Mouse (Mus musculus): ENCODE results near the gene Lmod1. TPM values are rescaled to one million over a fixed set of nuclear protein-coding genes. Genes with fewer than 3 reads are reported as not detected.

Lmod1 gene
- total and polyA plus RNA-seq, 3 experiments, result not detected

GRCm38 (mm10) chr1:135367595-135367994, 43.0 kb downstream of the Lmod1 start:
- TF ChIP-seq JUND (conservative IDR thresholded peaks at IDR 0.05; ENCODE audit: low read depth, low read length) (no peak), RAD21 (IDR thresholded peaks at IDR 0.05; ENCODE audit: low read depth, low read length) (no peak), POLR2A (IDR thresholded peaks at IDR 0.05; ENCODE audit: low read depth, low read length) (no peak), MAZ (IDR thresholded peaks at IDR 0.05; ENCODE audit: low read depth, low read length) (no peak), E2F4 (IDR thresholded peaks at IDR 0.05; ENCODE audit: insufficient replicate concordance, low read depth, low read length) (no peak), ELF1 (IDR thresholded peaks at IDR 0.05; ENCODE audit: low read depth, low read length) (no peak), HCFC1 (IDR thresholded peaks at IDR 0.05; ENCODE audit: low read depth, low read length) (no peak), BHLHE40 (IDR thresholded peaks at IDR 0.05; ENCODE audit: low read depth, low read length) (no peak), ZMIZ1 (IDR thresholded peaks at IDR 0.05; ENCODE audit: low read depth, low read length) (no peak), JUN (IDR thresholded peaks at IDR 0.05; ENCODE audit: insufficient read depth, low read depth, low read length) (no peak), TCF12 (IDR thresholded peaks at IDR 0.05; ENCODE audit: low read depth, low read length) (no peak), ZC3H11A (IDR thresholded peaks at IDR 0.05; ENCODE audit: low read depth, low read length) (no peak), IRF4 (IDR thresholded peaks at IDR 0.05; ENCODE audit: low read depth, low read length) (no peak), NRF1 (IDR thresholded peaks at IDR 0.05; ENCODE audit: low read depth, low read length) (no peak), MAX (IDR thresholded peaks at IDR 0.05; ENCODE audit: low read length) (no peak), MEF2A (IDR thresholded peaks at IDR 0.05; ENCODE audit: borderline replicate concordance, low read depth, low read length) (no peak), ETS1 (conservative IDR thresholded peaks at IDR 0.05; ENCODE audit: low read depth, low read length) (no peak), GABPA (IDR thresholded peaks at IDR 0.05; ENCODE audit: insufficient replicate concordance, low read depth, low read length) (no peak)
- Histone ChIP-seq H3K27me3 (replicated peaks) (no peaks in the 10 kb centered on the region), H3K4me3 (replicated peaks in 1 of 3; ENCODE audit: low read depth in 2 of 3, low read length in 2 of 3, poor library complexity in 1 of 3) (no peak overlapping the region), H3K9ac (ENCODE audit: insufficient read depth, low read depth) (no peak overlapping the region), H3K27ac (ENCODE audit: insufficient read depth, low read depth) (no peak overlapping the region), H3K36me3 (replicated peaks in 1 of 2; ENCODE audit: control insufficient read depth in 1 of 2, insufficient read depth in 1 of 2, low read length in 1 of 2) (no peaks in the 10 kb centered on the region), H3K9me3 (replicated peaks; ENCODE audit: low read length) (no peaks in the 10 kb centered on the region), H3K4me1 (ENCODE audit: control insufficient read depth in 1 of 2, insufficient read depth in 2 of 2) (peaks cover 2 to 12% of the 10 kb centered on the region in 2 experiments; a peak in 3 of 4 replicates), H3K79me2 (replicated peaks; ENCODE audit: control insufficient read depth, extremely low read depth, insufficient read depth, poor library complexity, severe bottlenecking) (no peaks in the 10 kb centered on the region), H3K4me2 (ENCODE audit: insufficient read depth, low read depth, poor library complexity, severe bottlenecking) (no peak overlapping the region)
- dilution Hi-C loops (cut with MboI; ENCODE audit: extremely low pct_ligation_motif_present, extremely low pct_unique_long_range_greater_than_20kb, low sequenced_read_pairs), result no loop called here
- in situ Hi-C loops (cut with MboI; ENCODE audit: low pct_ligation_motif_present, low pct_unique_long_range_greater_than_20kb, low sequenced_read_pairs), result no loop called here
- DNase-seq (ENCODE audit: extremely low read depth), result no peak

- Histone ChIP-seq H3K4me1 (ENCODE audit: control insufficient read depth in 1 of 2, insufficient read depth in 2 of 2) (peaks cover 2 to 12% of the 10 kb centered on the region in 2 experiments; a peak in 3 of 4 replicates), H3K27ac (ENCODE audit: insufficient read depth, low read depth) (no peak overlapping the region), H3K9me3 (replicated peaks; ENCODE audit: low read length) (no peaks in the 10 kb centered on the region), H3K27me3 (replicated peaks) (no peaks in the 10 kb centered on the region), H3K4me3 (replicated peaks in 1 of 3; ENCODE audit: low read depth in 2 of 3, low read length in 2 of 3, poor library complexity in 1 of 3) (peak overlapping the region in 1 of 3 experiments; percentile 13), H3K9ac (ENCODE audit: insufficient read depth, low read depth) (peak overlapping the region; percentile 1; the same call in 1 of the 2 replicates), H3K4me2 (ENCODE audit: insufficient read depth, low read depth, poor library complexity, severe bottlenecking) (peak overlapping the region; percentile 45), H3K79me2 (replicated peaks; ENCODE audit: control insufficient read depth, extremely low read depth, insufficient read depth, poor library complexity, severe bottlenecking) (no peaks in the 10 kb centered on the region), H3K36me3 (replicated peaks in 1 of 2; ENCODE audit: control insufficient read depth in 1 of 2, insufficient read depth in 1 of 2, low read length in 1 of 2) (no peaks in the 10 kb centered on the region)
- peak; percentile 81 for DNase-seq (ENCODE audit: extremely low read depth)
- in situ Hi-C loops (cut with MboI; ENCODE audit: low pct_ligation_motif_present, low pct_unique_long_range_greater_than_20kb, low sequenced_read_pairs), result no loop called here
- dilution Hi-C loops (cut with MboI; ENCODE audit: extremely low pct_ligation_motif_present, extremely low pct_unique_long_range_greater_than_20kb, low sequenced_read_pairs), result no loop called here
- TF ChIP-seq TBP (conservative IDR thresholded peaks at IDR 0.05; ENCODE audit: low read depth, low read length) (no peak), CHD2 (IDR thresholded peaks at IDR 0.05; ENCODE audit: low read length) (0 out of 2 replicates have a peak, but pooled peaks have one; percentile 24), ZMIZ1 (IDR thresholded peaks at IDR 0.05; ENCODE audit: low read depth, low read length) (no peak), CHD1 (IDR thresholded peaks at IDR 0.05; ENCODE audit: low read depth, low read length) (no peak), MEF2A (IDR thresholded peaks at IDR 0.05; ENCODE audit: borderline replicate concordance, low read depth, low read length) (no peak; the same call in 1 of the 2 replicates), ELF1 (IDR thresholded peaks at IDR 0.05; ENCODE audit: low read depth, low read length) (no peak; the same call in 1 of the 2 replicates), NELFE (IDR thresholded peaks at IDR 0.05; ENCODE audit: low read depth, low read length) (0 out of 2 replicates have a peak, but pooled peaks have one; percentile 34), GABPA (IDR thresholded peaks at IDR 0.05; ENCODE audit: insufficient replicate concordance, low read depth, low read length) (no peak), CTCF (conservative IDR thresholded peaks at IDR 0.05 in 1 of 2, IDR thresholded peaks at IDR 0.05 in 1 of 2; ENCODE audit: low read depth in 2 of 2, low read length in 2 of 2) (peak; percentile 31 to 93; a peak in 2 of 4 replicates), BHLHE40 (IDR thresholded peaks at IDR 0.05; ENCODE audit: low read depth, low read length) (no peak; the same call in 1 of the 2 replicates), SMC3 (IDR thresholded peaks at IDR 0.05; ENCODE audit: low read depth, low read length) (peak; percentile 91), POLR2AphosphoS2 (IDR thresholded peaks at IDR 0.05; ENCODE audit: low read depth, low read length) (no peak), RAD21 (IDR thresholded peaks at IDR 0.05; ENCODE audit: low read depth, low read length) (peak; percentile 93), ZC3H11A (IDR thresholded peaks at IDR 0.05; ENCODE audit: low read depth, low read length) (peak; percentile 46), KAT2A (IDR thresholded peaks at IDR 0.05; ENCODE audit: insufficient replicate concordance, low read length) (no peak), RCOR1 (conservative IDR thresholded peaks at IDR 0.05; ENCODE audit: low read depth, low read length) (no peak), PAX5 (IDR thresholded peaks at IDR 0.05; ENCODE audit: low read length) (no peak), E2F4 (IDR thresholded peaks at IDR 0.05; ENCODE audit: insufficient replicate concordance, low read depth, low read length) (no peak), JUND (conservative IDR thresholded peaks at IDR 0.05; ENCODE audit: low read depth, low read length) (peak; percentile 95), USF1 (IDR thresholded peaks at IDR 0.05; ENCODE audit: low read depth, low read length) (no peak), MAFK (IDR thresholded peaks at IDR 0.05; ENCODE audit: insufficient replicate concordance, low read length) (no peak), USF2 (conservative IDR thresholded peaks at IDR 0.05; ENCODE audit: low read depth, low read length) (no peak), ETS1 (conservative IDR thresholded peaks at IDR 0.05; ENCODE audit: low read depth, low read length) (no peak)
Measured at GRCm38 (mm10) chr1:135368245-135368644, 43.6 kb downstream of the Lmod1 start.

Data from CH12.LX (cell line).